ENCODE assay signal across 18 mouse cellular contexts in the genomic region with DNA sequence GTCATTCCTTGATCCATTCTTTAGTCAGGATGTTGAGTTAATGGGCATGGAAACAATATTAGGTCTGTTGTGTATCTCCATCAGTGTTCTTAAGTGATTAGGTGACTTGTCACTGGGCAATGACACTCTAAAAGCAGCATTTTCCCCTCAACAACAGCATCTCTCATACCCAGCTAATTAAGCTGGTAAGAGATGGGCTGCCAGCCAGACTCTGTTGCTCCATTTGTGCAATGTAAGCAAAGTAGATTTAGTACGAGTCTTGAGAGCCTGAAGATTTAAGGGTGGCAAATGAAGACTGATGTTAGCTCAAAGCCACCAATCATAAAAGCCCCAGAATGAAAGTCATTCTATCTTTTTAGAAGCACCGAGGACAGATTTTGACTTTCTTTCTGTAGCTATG.
DNase-seq lines count a peak whose midpoint lies in the region; ATAC-seq and TF ChIP-seq lines count a peak whose summit lies in the region.
"Had no signal": no experiment of that assay in that cellular context is flagged by ENCODE, and none has a peak within 500 bp of the region (broad histone marks: within the 10 kb centered on the region; RNA-seq: fewer than 3 reads in every experiment).

No protein-coding gene starts in this region.

- peak; percentile 27; the same call in 1 of the 2 replicates for ATAC-seq in frontal cortex, adult (ENCODE audit: low TSS enrichment)
- ATAC-seq: forebrain, embryonic 13.5 days; forebrain, embryonic 16.5 days had no signal

- DNase-seq in frontal cortex, postnatal 25 days (ENCODE audit: low spot score in 2 of 2) = no peak
- peak; percentile 34 to 35 for DNase-seq in right cerebral cortex, postnatal 10 days (ENCODE audit: low spot score in 2 of 2)
- DNase-seq in right cerebral cortex, adult 2 months (ENCODE audit: low spot score in 2 of 2) = no peak
- peak; percentile 33 for DNase-seq in brain, adult 2 months (ENCODE audit: low read depth, low spot score)
- DNase-seq in brain, embryonic 14.5 days (ENCODE audit: low read depth) = peak; percentile 79
- DNase-seq in ovary, postnatal 36 days (ENCODE audit: low spot score) = no peak
- DNase-seq: adrenal gland, adult 2 months; adrenal gland, postnatal 10 days; adrenal gland, postnatal 25 days; cerebellum, adult 11 months; cerebellum, adult 8-10 months; cerebellum, adult 9-11 months; cerebellum, postnatal 14 days; cerebellum, postnatal 36 days; embryo, embryonic 11 days had no signal

- no peak for TF ChIP-seq POLR2A in brain, embryonic 14.5 days (IDR thresholded peaks at IDR 0.05; ENCODE audit: borderline replicate concordance, extremely low read depth, insufficient read depth, insufficient read length, poor library complexity, severe bottlenecking)

- TF ChIP-seq CTCF in brain, embryonic 14.5 days (IDR thresholded peaks at IDR 0.05; ENCODE audit: borderline replicate concordance, extremely low read depth, insufficient read depth, insufficient read length) = no peak

Comparison
In these comparisons a context has a peak if more than half of its experiments do, and no peak if none do; other contexts are left out.
1. DNase-seq: peak in right cerebral cortex, postnatal 10 days (2 of 2), brain, adult 2 months (single experiment) and brain, embryonic 14.5 days (single experiment); none in frontal cortex, postnatal 25 days (0 of 2), right cerebral cortex, adult 2 months (0 of 2) and ovary, postnatal 36 days (single experiment).